11 mouse cellular contexts compared by ENCODE assay signal in genomic region chr5:125175673-125176369, GRCm38 (mm10). TPM values are rescaled to one million over a fixed set of nuclear protein-coding genes. Genes with fewer than 3 reads are reported as not detected.
DNase-seq lines count a peak whose midpoint lies in the region; ATAC-seq and TF ChIP-seq lines count a peak whose summit lies in the region.
"Had no signal": no experiment of that assay in that cellular context is flagged by ENCODE, and none has a peak within 500 bp of the region (broad histone marks: within the 10 kb centered on the region; RNA-seq: fewer than 3 reads in every experiment).

No protein-coding gene starts in this region.

- no peak for DNase-seq in heart, embryonic 10.5 days (ENCODE audit: low spot score)
- DNase-seq in heart, postnatal 4 days: no peak
- DNase-seq in lung, adult 2 months: no peak
- DNase-seq in hindbrain, embryonic 10.5 days (ENCODE audit: low spot score): no peak
- no peak for DNase-seq in T-cell, adult 2 months (ENCODE audit: low spot score)
- DNase-seq in layer of hippocampus, adult 9-10 months (ENCODE audit: low spot score): no peak
- DNase-seq: thymus, adult 2 months had no signal

- peaks cover 83% of the 10 kb centered on the region for H3K4me1 ChIP-seq in heart, embryonic 10.5 days
- peaks cover 73% of the 10 kb centered on the region for H3K4me1 ChIP-seq in lung, embryonic 16.5 days (replicated peaks; ENCODE audit: control insufficient read depth, insufficient read depth, low read length)
- peaks cover 53% of the 10 kb centered on the region for H3K4me1 ChIP-seq in lung, adult 2 months (ENCODE audit: control insufficient read depth, insufficient read depth, low read length)
- peaks cover 87% of the 10 kb centered on the region for H3K4me1 ChIP-seq in hindbrain, embryonic 10.5 days (replicated peaks)
- peaks cover 75% of the 10 kb centered on the region for H3K4me1 ChIP-seq in neural tube, embryonic 13.5 days (replicated peaks)

- H3K9ac ChIP-seq in lung, embryonic 16.5 days (ENCODE audit: low read length): no peak overlapping the region
- peak overlapping the region; percentile 96 for H3K9ac ChIP-seq in neural tube, embryonic 13.5 days

- H3K27me3 ChIP-seq in heart, embryonic 10.5 days (ENCODE audit: insufficient read depth, poor library complexity, severe bottlenecking): no peaks in the 10 kb centered on the region
- no peaks in the 10 kb centered on the region for H3K27me3 ChIP-seq in lung, embryonic 16.5 days (ENCODE audit: control insufficient read depth, insufficient read depth, low read depth, low read length)
- H3K27me3 ChIP-seq in hindbrain, embryonic 10.5 days (ENCODE audit: insufficient read depth, poor library complexity, severe bottlenecking): peaks cover 12% of the 10 kb centered on the region; the same call in 1 of the 2 replicates
- H3K27me3 ChIP-seq in neural tube, embryonic 13.5 days: no peaks in the 10 kb centered on the region

- H3K36me3 ChIP-seq in heart, embryonic 10.5 days: no peaks in the 10 kb centered on the region
- H3K36me3 ChIP-seq in lung, embryonic 16.5 days (ENCODE audit: control insufficient read depth, insufficient read depth, low read length): no peaks in the 10 kb centered on the region
- H3K36me3 ChIP-seq in hindbrain, embryonic 10.5 days: no peaks in the 10 kb centered on the region
- H3K36me3 ChIP-seq in neural tube, embryonic 13.5 days: no peaks in the 10 kb centered on the region

- 76% methylated on average over 7 of the region's 9 CpGs for WGBS in heart, embryonic 10.5 days
- WGBS in lung, embryonic 16.5 days: 57% methylated on average over 8 of the region's 9 CpGs
- WGBS in lung, adult 2 months: 60% methylated on average over 9 of the region's 9 CpGs
- WGBS in hindbrain, embryonic 10.5 days: 62% methylated on average over 9 of the region's 9 CpGs
- WGBS in neural tube, embryonic 13.5 days: 57% methylated on average over 9 of the region's 9 CpGs

- peak overlapping the region; percentile 12; the same call in 1 of the 2 replicates for H3K4me2 ChIP-seq in lung, embryonic 16.5 days (ENCODE audit: low read depth, low read length)
- peak overlapping the region; percentile 91 for H3K4me2 ChIP-seq in neural tube, embryonic 13.5 days

- no peak for TF ChIP-seq POLR2A in lung, adult 2 months (IDR thresholded peaks at IDR 0.05; ENCODE audit: borderline replicate concordance, extremely low read depth, low read depth, low read length)

- H3K9me3 ChIP-seq in heart, embryonic 10.5 days: no peaks in the 10 kb centered on the region
- H3K9me3 ChIP-seq in lung, embryonic 16.5 days (ENCODE audit: control insufficient read depth, low read length): no peaks in the 10 kb centered on the region
- no peaks in the 10 kb centered on the region for H3K9me3 ChIP-seq in hindbrain, embryonic 10.5 days
- no peaks in the 10 kb centered on the region for H3K9me3 ChIP-seq in neural tube, embryonic 13.5 days
- H3K9me3 ChIP-seq: megakaryocyte, embryonic 14.5 days had no signal

- no peak overlapping the region for H3K4me3 ChIP-seq in heart, embryonic 10.5 days
- no peak overlapping the region for H3K4me3 ChIP-seq in lung, embryonic 16.5 days (ENCODE audit: low read length)
- no peak overlapping the region for H3K4me3 ChIP-seq in lung, adult 2 months (replicated peaks; ENCODE audit: extremely low read depth, low read depth, low read length)
- 0 out of 2 replicates have a peak overlapping the region, but pooled peaks have one; percentile 65 for H3K4me3 ChIP-seq in hindbrain, embryonic 10.5 days
- H3K4me3 ChIP-seq in neural tube, embryonic 13.5 days: peak overlapping the region; percentile 92
- H3K4me3 ChIP-seq: megakaryocyte, embryonic 14.5 days had no signal

- H3K27ac ChIP-seq in heart, embryonic 10.5 days: 0 out of 2 replicates have a peak overlapping the region, but pooled peaks have one; percentile 0
- 0 out of 2 replicates have a peak overlapping the region, but pooled peaks have one; percentile 15 for H3K27ac ChIP-seq in lung, embryonic 16.5 days (ENCODE audit: low read length)
- H3K27ac ChIP-seq in hindbrain, embryonic 10.5 days: peak overlapping the region; percentile 56; the same call in 1 of the 2 replicates
- H3K27ac ChIP-seq in neural tube, embryonic 13.5 days (replicated peaks): peak overlapping the region; percentile 98

- no peak for TF ChIP-seq CTCF in lung, adult 2 months (IDR thresholded peaks at IDR 0.05; ENCODE audit: insufficient read depth, low read length)

- no peak for ATAC-seq in lung, embryonic 16.5 days (ENCODE audit: low read depth)
- no peak for ATAC-seq in neural tube, embryonic 13.5 days (ENCODE audit: low read depth)
- ATAC-seq: intestine, postnatal 0 days had no signal

RNA-seq across cellular contexts. Expression of gene Ncor2, which starts 3.2 kb away (rescaled TPM):
- 17.8 and 23.3 TPM in 2 replicates for polyA plus RNA-seq in heart, embryonic 10.5 days (2016; fragmentation: Nextera tagmentation; extraction: Ambion mirVana)
- 100 to 1,000 TPM; 104 to 112 TPM for total RNA-seq in heart, postnatal 4 days (2021)
- 20.3 and 27.3 TPM in 2 replicates for polyA plus RNA-seq in lung, embryonic 16.5 days (2015; fragmentation: Nextera tagmentation; extraction: Ambion mirVana)
- 65.5 and 78.9 TPM in 2 replicates for polyA plus RNA-seq in lung, adult 2 months (2012; rRNA removed)
- 18.1 and 19.7 TPM in 2 replicates for polyA plus RNA-seq in hindbrain, embryonic 10.5 days (2016; fragmentation: Nextera tagmentation; extraction: Ambion mirVana)
- 29.2 and 30.4 TPM in 2 replicates for polyA plus RNA-seq in neural tube, embryonic 13.5 days (2015; fragmentation: Nextera tagmentation; extraction: Ambion mirVana)

Comparison
In these comparisons a context has a peak if more than half of its experiments do, and no peak if none do; other contexts are left out.
1. H3K27ac ChIP-seq: peak in every context shown above with its lines; median percentile 98 in neural tube, embryonic 13.5 days; 56 in hindbrain, embryonic 10.5 days; 15 in lung, embryonic 16.5 days; 0 in heart, embryonic 10.5 days.
2. H3K4me3 ChIP-seq: peak in hindbrain, embryonic 10.5 days (single experiment) and neural tube, embryonic 13.5 days (single experiment); none in heart, embryonic 10.5 days (single experiment), lung, embryonic 16.5 days (single experiment) and lung, adult 2 months (single experiment).